Mouse (Mus musculus): ENCODE results near the gene Elob.

Gene Elob

GRCm38 (mm10) chr17:23825591-23825990, 3.3 kb downstream of the Elob start:
- DNase-seq (ENCODE audit: low spot score in 2 of 2): no peak

- DNase-seq (ENCODE audit: low spot score in 2 of 2): no peak
These were observed 5.3 kb downstream of the Elob start for GRCm38 (mm10) chr17:23823614-23824013.

- no peak for DNase-seq (ENCODE audit: low spot score in 2 of 2)
These were observed 5.9 kb downstream of the Elob start for GRCm38 (mm10) chr17:23823018-23823417.

GRCm38 (mm10) chr17:23822094-23822493, 6.8 kb downstream of the Elob start:
- no peak for DNase-seq (ENCODE audit: low spot score in 2 of 2)

GRCm38 (mm10) chr17:23820731-23821130, 8.2 kb downstream of the Elob start:
- DNase-seq (ENCODE audit: low spot score in 2 of 2): no peak

GRCm38 (mm10) chr17:23819235-23819634, 9.7 kb downstream of the Elob start:
- DNase-seq (ENCODE audit: low spot score in 2 of 2): no peak

- no peak for DNase-seq (ENCODE audit: low spot score in 2 of 2)
These were observed 10.4 kb downstream of the Elob start for GRCm38 (mm10) chr17:23818579-23818978.

GRCm38 (mm10) chr17:23815641-23816040, 13.3 kb downstream of the Elob start:
- no peak for DNase-seq (ENCODE audit: low spot score in 2 of 2)

- DNase-seq (ENCODE audit: low spot score in 2 of 2): no peak
These were observed 21.0 kb downstream of the Elob start for GRCm38 (mm10) chr17:23807918-23808317.

GRCm38 (mm10) chr17:23806867-23807266, 22.1 kb downstream of the Elob start:
- peak in 1 of 2 experiments; percentile 36 for DNase-seq (ENCODE audit: low spot score in 2 of 2)

- DNase-seq (ENCODE audit: low spot score in 2 of 2): no peak
These were observed 24.4 kb downstream of the Elob start for GRCm38 (mm10) chr17:23804426-23805085.

- peak; percentile 37 to 53 for DNase-seq (ENCODE audit: low spot score in 2 of 2)
These were observed 25.4 kb downstream of the Elob start for GRCm38 (mm10) chr17:23803366-23804041.

- DNase-seq (ENCODE audit: low spot score in 2 of 2): peak; percentile 85 to 97
These were observed 26.1 kb downstream of the Elob start for GRCm38 (mm10) chr17:23802746-23803365.

- DNase-seq (ENCODE audit: low spot score in 2 of 2): no peak
These were observed 27.3 kb downstream of the Elob start for GRCm38 (mm10) chr17:23801627-23802026.

GRCm38 (mm10) chr17:23797316-23797715, 31.6 kb downstream of the Elob start:
- DNase-seq (ENCODE audit: low spot score in 2 of 2): no peak

GRCm38 (mm10) chr17:23795323-23795722, 33.6 kb downstream of the Elob start:
- DNase-seq (ENCODE audit: low spot score in 2 of 2): no peak

GRCm38 (mm10) chr17:23791079-23791357, 37.9 kb downstream of the Elob start:
- no peak for DNase-seq (ENCODE audit: low spot score in 2 of 2)

- DNase-seq (ENCODE audit: low spot score in 2 of 2): peak; percentile 45 to 63
These were observed 38.5 kb downstream of the Elob start, which contains the start of gene Srrm2 for GRCm38 (mm10) chr17:23790269-23791078. Gene Srrm2, plus strand, starts transcription at chr17:23790532.

- DNase-seq (ENCODE audit: low spot score in 2 of 2): no peak
These were observed 39.1 kb downstream of the Elob start for GRCm38 (mm10) chr17:23789749-23790268.

GRCm38 (mm10) chr17:23788973-23789372, 40.0 kb downstream of the Elob start:
- no peak for DNase-seq (ENCODE audit: low spot score in 2 of 2)

GRCm38 (mm10) chr17:23786510-23786931, 42.4 kb downstream of the Elob start:
- DNase-seq (ENCODE audit: low spot score in 2 of 2): no peak
